Mouse (Mus musculus) MEL (cell line): ENCODE data around the gene Fosl2. TPM values are rescaled to one million over a fixed set of nuclear protein-coding genes. Genes with fewer than 3 reads are reported as not detected.

Experiments
- DNase-seq: peaks from one replicate; pipeline ENCODE4 v3.0.0; 2011; ENCODE audit warnings: low read depth, low spot score
- H3K27ac ChIP-seq: 2 replicates; pipeline ENCODE4 v1.5.1; 2012; ENCODE audit warnings: low read depth, mild to moderate bottlenecking, control low read depth, low read length, moderate library complexity; ENCODE audit not compliant: control insufficient read depth
- H3K27me3 ChIP-seq, 2 experiments: fragments of 150-350 bp in 1 of 2; sonication (generic) in 1 of 2; 2 replicates each; pipeline ENCODE4 v1.6.1; 2012; ENCODE audit warnings: low read length in 2 of 2, mild to moderate bottlenecking in 2 of 2, improper control_type of control experiment in 1 of 2, moderate library complexity in 1 of 2; ENCODE audit not compliant: insufficient read depth in 2 of 2, control insufficient read depth in 1 of 2
- H3K36me3 ChIP-seq, 2 experiments: 2 replicates each; pipeline ENCODE4 v1.6.1; 2012 to 2014; ENCODE audit warnings: low read length in 2 of 2, improper control_type of control experiment in 1 of 2, inconsistent platforms in 1 of 2, mild to moderate bottlenecking in 1 of 2; ENCODE audit not compliant: insufficient read depth in 2 of 2, control insufficient read depth in 1 of 2
- H3K4me1 ChIP-seq, 2 experiments: fragments of 150-350 bp in 1 of 2; sonication (generic) in 1 of 2; 2 replicates each; pipeline ENCODE4 v1.6.1; 2012; ENCODE audit warnings: low read length in 2 of 2, improper control_type of control experiment in 1 of 2, mild to moderate bottlenecking in 1 of 2; ENCODE audit not compliant: insufficient read depth in 2 of 2, control insufficient read depth in 1 of 2
- H3K4me3 ChIP-seq, 2 experiments: fragments of 150-350 bp in 1 of 2; sonication (generic) in 1 of 2; 2 replicates each; pipeline ENCODE4 v1.5.1; 2012; ENCODE audit warnings: low read depth in 2 of 2, low read length in 2 of 2, mild to moderate bottlenecking in 2 of 2, moderate library complexity in 2 of 2, control low read depth in 1 of 2, improper control_type of control experiment in 1 of 2; ENCODE audit not compliant: control insufficient read depth in 1 of 2, insufficient read depth in 1 of 2
- H3K79me2 ChIP-seq: 2 replicates; pipeline ENCODE4 v1.6.1; 2012; ENCODE audit warnings: mild to moderate bottlenecking, low read length, moderate library complexity; ENCODE audit not compliant: control insufficient read depth, poor library complexity, insufficient read depth
- H3K9ac ChIP-seq: 2 replicates; pipeline ENCODE4 v1.6.1; 2012; ENCODE audit warnings: low read depth, mild to moderate bottlenecking, control low read depth, low read length, moderate library complexity; ENCODE audit not compliant: control insufficient read depth, poor library complexity, severe bottlenecking
- H3K9me3 ChIP-seq: fragments of 150-350 bp; sonication (generic); replicated peaks from 2 replicates; pipeline ENCODE4 v1.6.1; 2012; ENCODE audit warnings: mild to moderate bottlenecking, low read length, improper control_type of control experiment, moderate library complexity; ENCODE audit not compliant: insufficient read depth
- BHLHE40 ChIP-seq: IDR thresholded peaks from 2 replicates; pipeline ENCODE4 v1.6.1; 2012; ENCODE audit warnings: low read depth, mild to moderate bottlenecking, inconsistent platforms, low read length, improper control_type of control experiment, borderline replicate concordance
- CHD1 ChIP-seq: IDR thresholded peaks from 2 replicates; pipeline ENCODE4 v1.6.1; 2012; ENCODE audit warnings: low read depth, mild to moderate bottlenecking, inconsistent platforms, low read length, improper control_type of control experiment
- CHD2 ChIP-seq: IDR thresholded peaks from 2 replicates; pipeline ENCODE4 v1.6.1; 2011; ENCODE audit warnings: low read length, improper control_type of control experiment
- CTCF ChIP-seq, 3 experiments: IDR thresholded peaks in 2 of 3; conservative IDR thresholded peaks in 1 of 3; 2 replicates each; pipeline ENCODE4 v1.5.1; 2011 to 2012; ENCODE audit warnings: low read length in 3 of 3, low read depth in 2 of 3, mild to moderate bottlenecking in 2 of 3, improper control_type of control experiment in 1 of 3, inconsistent platforms in 1 of 3, mixed read lengths in 1 of 3, moderate library complexity in 1 of 3; ENCODE audit not compliant: control insufficient read depth in 1 of 3, insufficient read depth in 1 of 3, poor library complexity in 1 of 3, severe bottlenecking in 1 of 3
- E2F4 ChIP-seq: IDR thresholded peaks from 2 replicates; pipeline ENCODE4 v1.6.1; 2011; ENCODE audit warnings: low read depth, low read length, improper control_type of control experiment, borderline replicate concordance
- ELF1 ChIP-seq: IDR thresholded peaks from 2 replicates; pipeline ENCODE4 v1.6.1; 2014; ENCODE audit warnings: low read depth, mild to moderate bottlenecking, inconsistent platforms, low read length, improper control_type of control experiment, moderate library complexity
- EP300 ChIP-seq, 2 experiments: IDR thresholded peaks; 2 replicates each; pipeline ENCODE4 v1.6.1; 2011; ENCODE audit warnings: improper control_type of control experiment in 2 of 2, low read length in 2 of 2, low read depth in 1 of 2, mild to moderate bottlenecking in 1 of 2
- ETS1 ChIP-seq: IDR thresholded peaks from 2 replicates; pipeline ENCODE4 v1.6.1; 2012; ENCODE audit warnings: low read depth, mild to moderate bottlenecking, inconsistent platforms, low read length, improper control_type of control experiment, moderate library complexity
- GABPA ChIP-seq: IDR thresholded peaks from 2 replicates; pipeline ENCODE4 v1.6.1; 2012; ENCODE audit warnings: low read depth, mild to moderate bottlenecking, inconsistent platforms, low read length, improper control_type of control experiment, moderate library complexity
- GATA1 ChIP-seq: IDR thresholded peaks from 2 replicates; pipeline ENCODE4 v1.6.1; 2011; ENCODE audit warnings: low read depth, low read length, improper control_type of control experiment
- HCFC1 ChIP-seq: IDR thresholded peaks from 2 replicates; pipeline ENCODE4 v1.6.1; 2012; ENCODE audit warnings: low read depth, mild to moderate bottlenecking, inconsistent platforms, low read length, improper control_type of control experiment, moderate library complexity
- JUND ChIP-seq: IDR thresholded peaks from 2 replicates; pipeline ENCODE4 v1.6.1; 2011; ENCODE audit warnings: low read depth, mild to moderate bottlenecking, improper control_type of control experiment, low read length
- MAFK ChIP-seq: IDR thresholded peaks from 2 replicates; pipeline ENCODE4 v1.6.1; 2011; ENCODE audit warnings: low read depth, mild to moderate bottlenecking, low read length, improper control_type of control experiment, borderline replicate concordance
- MAX ChIP-seq: IDR thresholded peaks from 2 replicates; pipeline ENCODE4 v1.6.1; 2011; ENCODE audit warnings: low read length, improper control_type of control experiment
- MAZ ChIP-seq: IDR thresholded peaks from 2 replicates; pipeline ENCODE4 v1.6.1; 2012; ENCODE audit warnings: low read depth, mild to moderate bottlenecking, inconsistent platforms, low read length, improper control_type of control experiment
- MEF2A ChIP-seq: IDR thresholded peaks from 2 replicates; pipeline ENCODE4 v1.6.1; 2014; ENCODE audit warnings: low read depth, mild to moderate bottlenecking, inconsistent platforms, low read length, improper control_type of control experiment; ENCODE audit not compliant: poor library complexity, insufficient replicate concordance, severe bottlenecking; ENCODE audit errors: extremely low read depth
- MXI1 ChIP-seq: IDR thresholded peaks from 2 replicates; pipeline ENCODE4 v1.6.1; 2011; ENCODE audit warnings: mild to moderate bottlenecking, low read depth, low read length, improper control_type of control experiment
- MYC ChIP-seq: IDR thresholded peaks from 2 replicates; pipeline ENCODE4 v1.6.1; 2011; ENCODE audit warnings: low read depth, mild to moderate bottlenecking, low read length, improper control_type of control experiment, moderate library complexity
- NELFE ChIP-seq: IDR thresholded peaks from 2 replicates; pipeline ENCODE4 v1.6.1; 2011; ENCODE audit warnings: low read depth, low read length, improper control_type of control experiment
- NRF1 ChIP-seq: IDR thresholded peaks from 2 replicates; pipeline ENCODE4 v1.6.1; 2014; ENCODE audit warnings: low read depth, mild to moderate bottlenecking, inconsistent platforms, low read length, improper control_type of control experiment, moderate library complexity; ENCODE audit not compliant: poor library complexity, insufficient read depth, severe bottlenecking
- POLR2A ChIP-seq, 2 experiments: IDR thresholded peaks; 2 replicates each; pipeline ENCODE4 v1.6.1; 2011 to 2012; ENCODE audit warnings: low read length in 2 of 2, mild to moderate bottlenecking in 2 of 2, control low read depth in 1 of 2, improper control_type of control experiment in 1 of 2, low read depth in 1 of 2, moderate library complexity in 1 of 2; ENCODE audit not compliant: control insufficient read depth in 1 of 2, insufficient read depth in 1 of 2, poor library complexity in 1 of 2
- POLR2AphosphoS2 ChIP-seq: IDR thresholded peaks from 2 replicates; pipeline ENCODE4 v1.6.1; 2011; ENCODE audit warnings: low read length, improper control_type of control experiment
- POLR2AphosphoS5 ChIP-seq: IDR thresholded peaks from 2 replicates; pipeline ENCODE4 v1.6.1; 2012; ENCODE audit warnings: low read depth, borderline replicate concordance, mild to moderate bottlenecking, inconsistent platforms, low read length, moderate library complexity, mixed read lengths
- RAD21 ChIP-seq: IDR thresholded peaks from 2 replicates; pipeline ENCODE4 v1.6.1; 2011; ENCODE audit warnings: mild to moderate bottlenecking, low read depth, low read length, improper control_type of control experiment
- RCOR1 ChIP-seq: IDR thresholded peaks from 2 replicates; pipeline ENCODE4 v1.6.1; 2012; ENCODE audit warnings: low read depth, mild to moderate bottlenecking, inconsistent platforms, low read length, improper control_type of control experiment
- SIN3A ChIP-seq: IDR thresholded peaks from 2 replicates; pipeline ENCODE4 v1.6.1; 2012; ENCODE audit warnings: low read length, improper control_type of control experiment, inconsistent platforms
- SMC3 ChIP-seq: IDR thresholded peaks from 2 replicates; pipeline ENCODE4 v1.6.1; 2011; ENCODE audit warnings: low read depth, low read length, improper control_type of control experiment
- TBP ChIP-seq: IDR thresholded peaks from 2 replicates; pipeline ENCODE4 v1.8.0; 2011; ENCODE audit warnings: low read depth, low read length, improper control_type of control experiment
- TCF12 ChIP-seq: IDR thresholded peaks from 2 replicates; pipeline ENCODE4 v1.6.1; 2014; ENCODE audit warnings: low read depth, mild to moderate bottlenecking, inconsistent platforms, low read length, improper control_type of control experiment, moderate library complexity
- UBTF ChIP-seq: IDR thresholded peaks from 2 replicates; pipeline ENCODE4 v1.6.1; 2012; ENCODE audit warnings: low read depth, mild to moderate bottlenecking, inconsistent platforms, low read length, improper control_type of control experiment, moderate library complexity, borderline replicate concordance; ENCODE audit not compliant: insufficient read depth
- USF1 ChIP-seq: IDR thresholded peaks from 2 replicates; pipeline ENCODE4 v1.6.1; 2014; ENCODE audit warnings: low read depth, mild to moderate bottlenecking, inconsistent platforms, low read length, improper control_type of control experiment, moderate library complexity
- USF2 ChIP-seq, 2 experiments: IDR thresholded peaks; 2 replicates each; pipeline ENCODE4 v1.6.1; 2011 to 2012; ENCODE audit warnings: improper control_type of control experiment in 2 of 2, low read length in 2 of 2, borderline replicate concordance in 1 of 2, inconsistent platforms in 1 of 2, low read depth in 1 of 2, mild to moderate bottlenecking in 1 of 2; ENCODE audit not compliant: insufficient read depth in 1 of 2
- ZC3H11A ChIP-seq: IDR thresholded peaks from 2 replicates; pipeline ENCODE4 v1.6.1; 2012; ENCODE audit warnings: low read depth, mild to moderate bottlenecking, inconsistent platforms, low read length, improper control_type of control experiment
- ZKSCAN1 ChIP-seq: IDR thresholded peaks from 2 replicates; pipeline ENCODE4 v1.6.1; 2012; ENCODE audit warnings: low read depth, mild to moderate bottlenecking, inconsistent platforms, low read length, improper control_type of control experiment, moderate library complexity
- ZMIZ1 ChIP-seq: IDR thresholded peaks from 2 replicates; pipeline ENCODE4 v1.6.1; 2012; ENCODE audit warnings: low read depth, mild to moderate bottlenecking, inconsistent platforms, low read length, improper control_type of control experiment, moderate library complexity
- ZNF384 ChIP-seq: IDR thresholded peaks from 2 replicates; pipeline ENCODE4 v1.6.1; 2012; ENCODE audit warnings: low read depth, mild to moderate bottlenecking, inconsistent platforms, low read length, improper control_type of control experiment
- polyA plus RNA-seq, 2 experiments: library from polyadenylated mRNA; stranded (reverse) in 1 of 2; unstranded in 1 of 2; fragments of >175 nt in 1 of 2; fragments of >200 nt in 1 of 2; gene quantifications; 2 replicates each; pipeline versions ENCODE4 v1.2.1 to v1.2.4; 2012; ENCODE audit warnings: low replicate concordance in 2 of 2, low read depth in 1 of 2; ENCODE audit not compliant: insufficient read length in 2 of 2, insufficient read depth in 1 of 2, missing spikeins in 1 of 2
- total RNA-seq: library from RNA; depleted of rRNA; stranded (reverse); fragments of 300-350 nt; gene quantifications from 2 replicates; pipeline ENCODE4 v1.2.3, GENCODE M21; 2012

Gene Fosl2
- total and polyA plus RNA-seq, 3 experiments, result 3.3 to 22.1 (median 12.0) TPM

GRCm38 (mm10) chr5:32136301-32136863 lies 781 bp downstream of the Fosl2 start:
- peaks cover 17% of the 10 kb centered on the region for H3K79me2 ChIP-seq
- 0 out of 4 replicates have a peak, but pooled peaks cover 0 to 1% of the 10 kb centered on the region in 2 experiments for H3K27me3 ChIP-seq
- H3K9me3 ChIP-seq, result no peaks in the 10 kb centered on the region
- H3K27ac ChIP-seq, result peak overlapping the region; percentile 95
- H3K4me1 ChIP-seq, result peaks cover 0 to 18% of the 10 kb centered on the region in 2 experiments; a peak in 2 of 4 replicates
- H3K36me3 ChIP-seq, result peaks cover 0 to 23% of the 10 kb centered on the region in 2 experiments; a peak in 2 of 4 replicates
- peak overlapping the region; percentile 70 to 82 for H3K4me3 ChIP-seq
- DNase-seq, result peak; percentile 85
- peak overlapping the region; percentile 93 for H3K9ac ChIP-seq
- TF ChIP-seq SIN3A (no peak; the same call in none of the 2 replicates), ZMIZ1 (no peak), E2F4 (peak; percentile 63; the same call in 1 of the 2 replicates), NRF1 (0 out of 2 replicates have a peak, but pooled peaks have one; percentile 43), SMC3 (0 out of 2 replicates have a peak, but pooled peaks have one; percentile 2), ZNF384 (no peak), RCOR1 (no peak), CHD1 (no peak), CHD2 (no peak), HCFC1 (0 out of 2 replicates have a peak, but pooled peaks have one; percentile 50), MEF2A (no peak), BHLHE40 (no peak), EP300 (IDR thresholded peaks at IDR 0.05; ENCODE audit: low read depth in 1 of 2, low read length in 2 of 2) (no peak), USF1 (no peak), ZKSCAN1 (no peak), MAX (peak; percentile 54; the same call in 1 of the 2 replicates), MYC (no peak), NELFE (peak; percentile 46; the same call in 1 of the 2 replicates), TCF12 (peak; percentile 42), MAZ (peak; percentile 85; the same call in 1 of the 2 replicates), UBTF (no peak), RAD21 (no peak), ZC3H11A (no peak), ETS1 (0 out of 2 replicates have a peak, but pooled peaks have one; percentile 4), TBP (no peak), MAFK (no peak), CTCF (IDR thresholded peaks at IDR 0.05 in 2 of 3, conservative IDR thresholded peaks at IDR 0.05 in 1 of 3; ENCODE audit: control insufficient read depth in 1 of 3, insufficient read depth in 1 of 3, low read depth in 2 of 3, low read length in 3 of 3, poor library complexity in 1 of 3, severe bottlenecking in 1 of 3) (no peak), JUND (no peak), GABPA (no peak), MXI1 (peak; percentile 31; the same call in 1 of the 2 replicates), POLR2AphosphoS2 (no peak), POLR2AphosphoS5 (no peak), POLR2A (IDR thresholded peaks at IDR 0.05; ENCODE audit: control insufficient read depth in 1 of 2, insufficient read depth in 1 of 2, low read depth in 1 of 2, low read length in 2 of 2, poor library complexity in 1 of 2) (peak in 1 of 2 experiments; percentile 3; a peak in 1 of 4 replicates), USF2 (IDR thresholded peaks at IDR 0.05; ENCODE audit: borderline replicate concordance in 1 of 2, insufficient read depth in 1 of 2, low read depth in 1 of 2, low read length in 2 of 2) (no peak), ELF1 (peak; percentile 55; the same call in 1 of the 2 replicates), GATA1 (no peak)
